Mouse (Mus musculus) liver, adult 2 months (tissue): ENCODE data around the gene Smim17. TPM values are rescaled to one million over a fixed set of nuclear protein-coding genes. Genes with fewer than 3 reads are reported as not detected.

ENCODE experiments used
- DNase-seq: peaks from one replicate; pipeline ENCODE4 v3.0.0-alpha.2; 2011; ENCODE audit warnings: low read depth, low spot score; ENCODE audit errors: extremely low read depth
- H3K27ac ChIP-seq: fragments of 200-500 bp; replicated peaks from 2 replicates; pipeline ENCODE4 v1.5.1; 2012; ENCODE audit warnings: low read depth, mild to moderate bottlenecking, control low read depth, inconsistent platforms, low read length; ENCODE audit not compliant: insufficient read depth
- H3K27me3 ChIP-seq: fragments of 200-500 bp; 2 replicates; pipeline ENCODE4 v1.6.1; 2012; ENCODE audit warnings: mild to moderate bottlenecking, moderate library complexity, low read length, inconsistent platforms; ENCODE audit not compliant: control insufficient read depth, insufficient read depth
- H3K36me3 ChIP-seq: fragments of 200-500 bp; 2 replicates; pipeline ENCODE4 v1.6.1; 2012; ENCODE audit warnings: low read length, inconsistent platforms; ENCODE audit not compliant: control insufficient read depth, insufficient read depth
- H3K4me1 ChIP-seq: fragments of 200-500 bp; 2 replicates; pipeline ENCODE4 v1.6.1; 2011; ENCODE audit warnings: low read length; ENCODE audit not compliant: control insufficient read depth, insufficient read depth
- H3K4me3 ChIP-seq: fragments of 200-500 bp; 2 replicates; pipeline ENCODE4 v1.5.1; 2011; ENCODE audit warnings: low read depth, mild to moderate bottlenecking, control low read depth, low read length, moderate library complexity; ENCODE audit not compliant: insufficient read depth
- H3K79me2 ChIP-seq: fragments of 200-500 bp; 2 replicates; pipeline ENCODE4 v1.6.1; 2012; ENCODE audit warnings: inconsistent platforms, mild to moderate bottlenecking, low read length, moderate library complexity; ENCODE audit not compliant: control insufficient read depth, insufficient read depth
- H3K9ac ChIP-seq: fragments of 200-500 bp; 2 replicates; pipeline ENCODE4 v1.6.1; 2012; ENCODE audit warnings: low read depth, mild to moderate bottlenecking, control low read depth, inconsistent platforms, low read length
- CTCF ChIP-seq: fragments of 200-500 bp; IDR thresholded peaks from 2 replicates; pipeline ENCODE4 v1.5.1; 2011; ENCODE audit warnings: low read depth, low read length, control low read depth
- POLR2A ChIP-seq: fragments of 200-500 bp; IDR thresholded peaks from 2 replicates; pipeline ENCODE4 v1.6.1; 2011; ENCODE audit warnings: low read length, control low read depth; ENCODE audit not compliant: insufficient read depth; ENCODE audit errors: extremely low read depth
- WGBS: fragments of 180-500 bp; shearing (Covaris S2); methylation state at CpG from one replicate; pipeline ENCODE4 v1.1.7; 2018; 5-methylcytosine and 5-hydroxymethylcytosine counted together
- polyA plus RNA-seq: library from polyadenylated mRNA; depleted of rRNA; stranded (reverse); fragments of >200 nt; gene quantifications from 2 replicates; pipeline ENCODE4 v1.2.3, GENCODE M21; 2012
- total RNA-seq: library from RNA; depleted of rRNA; stranded (reverse); fragments of >200 nt; gene quantifications from 2 replicates; pipeline ENCODE4 v1.2.3, GENCODE M21; 2014

Smim17 gene
- total and polyA plus RNA-seq, 2 experiments = not detected

DNA sequence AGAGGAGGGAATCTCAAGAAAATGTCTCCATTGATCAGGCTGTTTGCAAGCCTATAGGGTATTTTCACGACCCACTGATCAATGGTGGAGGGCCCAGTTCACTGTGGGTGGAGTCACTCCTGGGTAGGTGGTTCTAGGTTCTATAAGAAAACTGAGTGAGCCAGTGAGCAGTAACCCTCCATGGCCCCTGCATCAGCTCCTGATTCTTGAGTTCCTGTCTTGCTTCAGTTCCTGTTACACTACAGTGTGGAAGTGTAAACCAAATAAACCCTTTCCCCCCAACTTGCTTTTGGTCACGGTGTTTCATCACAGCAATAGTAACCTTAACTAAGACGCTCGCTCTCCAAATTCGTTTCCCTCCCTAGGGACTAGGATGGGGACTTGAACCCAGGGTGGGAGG is 9.5 kb upstream of the Smim17 start:
- no peak for TF ChIP-seq POLR2A
- no peak for TF ChIP-seq CTCF
- no peak overlapping the region for H3K27ac ChIP-seq
- H3K36me3 ChIP-seq = peaks cover 10% of the 10 kb centered on the region; the same call in 1 of the 2 replicates
- 87% methylated on average over 5 of the region's 5 CpGs for WGBS
- H3K4me3 ChIP-seq = no peak overlapping the region
- H3K27me3 ChIP-seq = no peaks in the 10 kb centered on the region
- no peak overlapping the region for H3K9ac ChIP-seq
- no peaks in the 10 kb centered on the region for H3K79me2 ChIP-seq
- no peaks in the 10 kb centered on the region; the same call in 1 of the 2 replicates for H3K4me1 ChIP-seq
- DNase-seq = no peak

DNA sequence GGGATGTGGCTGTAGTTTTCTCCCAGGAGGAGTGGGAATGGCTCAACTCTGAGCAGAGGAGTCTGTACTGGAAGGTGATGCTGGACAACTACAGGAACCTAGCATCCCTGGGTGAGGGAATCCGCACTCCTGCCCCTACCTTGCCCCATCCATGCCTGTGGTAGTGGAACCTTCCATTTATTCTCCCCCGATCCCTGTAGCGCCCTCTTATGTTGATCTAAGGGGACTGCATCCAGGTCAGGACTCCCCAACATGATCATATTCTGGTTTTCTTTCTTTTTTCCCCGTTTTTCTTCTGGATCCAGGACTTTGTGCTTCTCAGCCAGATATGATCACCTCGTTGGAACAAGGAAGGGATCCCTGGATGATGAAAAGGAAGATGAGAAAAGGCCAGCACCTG is 9.1 kb upstream of the Smim17 start:
- TF ChIP-seq POLR2A (no peak), CTCF (no peak)
- H3K36me3 ChIP-seq = peaks cover 11% of the 10 kb centered on the region; the same call in 1 of the 2 replicates
- no peak overlapping the region for H3K4me3 ChIP-seq
- no peak for DNase-seq
- H3K27ac ChIP-seq = no peak overlapping the region
- H3K27me3 ChIP-seq = no peaks in the 10 kb centered on the region
- no peaks in the 10 kb centered on the region for H3K79me2 ChIP-seq
- H3K4me1 ChIP-seq = no peaks in the 10 kb centered on the region
- 70% methylated on average over 5 of the region's 5 CpGs for WGBS
- no peak overlapping the region for H3K9ac ChIP-seq

GRCm38 (mm10) chr7:6410043-6410442 is 11.5 kb downstream of the Smim17 start, which contains the start of gene Gm20715:
Gene Gm20715, plus strand, starts transcription at chr7:6410277.
- H3K27ac ChIP-seq = no peak within 1 kb of the TSS
- peak; percentile 82 for DNase-seq
- no peaks in the 10 kb centered on the region for H3K79me2 ChIP-seq
- H3K4me1 ChIP-seq = no peaks in the 10 kb centered on the region
- H3K4me3 ChIP-seq = no peak within 1 kb of the TSS
- TF ChIP-seq POLR2A (no peak), CTCF (peak; percentile 58)
- no peak within 1 kb of the TSS for H3K9ac ChIP-seq
- H3K27me3 ChIP-seq = no peaks in the 10 kb centered on the region
- 2% methylated on average over 17 of the region's 17 CpGs for WGBS
- H3K36me3 ChIP-seq = no peaks in the 10 kb centered on the region

- Histone ChIP-seq H3K27ac (no peak overlapping the region), H3K9ac (no peak overlapping the region), H3K79me2 (no peaks in the 10 kb centered on the region), H3K4me3 (no peak overlapping the region), H3K36me3 (no peaks in the 10 kb centered on the region), H3K27me3 (no peaks in the 10 kb centered on the region), H3K4me1 (no peaks in the 10 kb centered on the region)
- WGBS = 13% methylated on average over 15 of the region's 22 CpGs
- DNase-seq = no peak
- no peak for TF ChIP-seq POLR2A
- no peak for TF ChIP-seq CTCF
Measured at GRCm38 (mm10) chr7:6414626-6415441, 16.3 kb downstream of the Smim17 start.

GRCm38 (mm10) chr7:6415442-6415787 is 16.9 kb downstream of the Smim17 start:
- no peaks in the 10 kb centered on the region for H3K79me2 ChIP-seq
- no peak overlapping the region for H3K27ac ChIP-seq
- H3K36me3 ChIP-seq = no peaks in the 10 kb centered on the region
- no peak for DNase-seq
- H3K4me1 ChIP-seq = no peaks in the 10 kb centered on the region
- whole genome bisulfite sequencing = 30% methylated on average over 8 of the region's 8 CpGs
- H3K27me3 ChIP-seq = no peaks in the 10 kb centered on the region
- no peak overlapping the region for H3K4me3 ChIP-seq
- TF ChIP-seq CTCF = no peak
- no peak for TF ChIP-seq POLR2A
- no peak overlapping the region for H3K9ac ChIP-seq

GRCm38 (mm10) chr7:6419894-6420293 is 21.4 kb downstream of the Smim17 start:
- H3K27ac ChIP-seq = no peak overlapping the region
- no peaks in the 10 kb centered on the region for H3K27me3 ChIP-seq
- no peak for DNase-seq
- 77% methylated on average over 6 of the region's 6 CpGs for WGBS
- no peaks in the 10 kb centered on the region for H3K36me3 ChIP-seq
- H3K9ac ChIP-seq = no peak overlapping the region
- no peaks in the 10 kb centered on the region for H3K79me2 ChIP-seq
- H3K4me1 ChIP-seq = no peaks in the 10 kb centered on the region
- H3K4me3 ChIP-seq = no peak overlapping the region
- no peak for TF ChIP-seq POLR2A
- TF ChIP-seq CTCF = no peak
